Mouse (Mus musculus): ENCODE data around the gene Rp9.
A peak's percentile ranks its signal among the peaks of the same experiment; 100 is the strongest.
"Not testable (repeated sequence)": the region's sequence is repeated elsewhere in the genome, so short reads cannot be mapped to it uniquely, and the experiment has no call there.

Gene Rp9

DNA sequence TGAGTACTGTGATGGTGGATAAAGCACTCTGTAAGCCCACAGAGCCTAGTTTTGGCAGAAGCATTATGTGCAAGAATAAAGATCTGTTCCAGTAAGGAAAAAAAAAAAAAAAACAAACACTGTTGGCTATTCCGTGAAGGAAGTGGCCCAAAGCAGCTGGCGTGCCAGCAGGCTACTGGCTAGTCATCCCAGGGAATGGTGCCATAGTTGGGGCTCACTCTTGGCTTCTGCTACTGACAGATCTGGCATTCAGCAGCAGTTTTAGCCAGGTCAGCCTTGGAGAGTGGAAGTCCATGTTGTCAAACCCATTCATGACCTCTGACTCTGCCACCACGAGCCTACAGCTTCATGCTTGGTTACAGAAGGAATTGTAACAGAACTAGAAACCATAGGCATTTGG lies 7.6 kb downstream of the Rp9 start:
- peak in 1 of 2 experiments; percentile 66 for DNase-seq (ENCODE audit: low spot score in 2 of 2)

GRCm38 (mm10) chr9:22457142-22457835 lies 12.3 kb downstream of the Rp9 start:
- DNase-seq (ENCODE audit: low spot score in 2 of 2): no peak

DNA sequence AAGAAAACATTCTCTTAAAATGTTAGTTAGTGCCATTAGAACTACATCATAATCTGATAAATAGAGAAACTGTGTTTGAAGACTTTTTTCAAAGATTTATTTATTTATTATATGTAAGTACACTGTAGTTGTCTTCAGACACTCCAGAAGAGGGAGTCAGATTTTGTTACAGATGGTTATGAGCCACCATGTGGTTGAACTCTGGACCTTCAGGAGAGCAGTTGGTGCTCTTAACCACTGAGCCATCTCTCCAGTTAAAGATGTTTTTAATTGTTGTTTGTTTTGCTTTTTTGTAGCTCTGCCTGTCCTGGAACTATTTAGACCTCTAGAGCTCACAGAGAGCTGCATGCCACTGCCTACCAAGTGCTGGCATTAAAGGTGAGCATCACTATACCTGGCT lies 14.5 kb downstream of the Rp9 start:
- no peak for DNase-seq (ENCODE audit: low spot score in 2 of 2)

DNA sequence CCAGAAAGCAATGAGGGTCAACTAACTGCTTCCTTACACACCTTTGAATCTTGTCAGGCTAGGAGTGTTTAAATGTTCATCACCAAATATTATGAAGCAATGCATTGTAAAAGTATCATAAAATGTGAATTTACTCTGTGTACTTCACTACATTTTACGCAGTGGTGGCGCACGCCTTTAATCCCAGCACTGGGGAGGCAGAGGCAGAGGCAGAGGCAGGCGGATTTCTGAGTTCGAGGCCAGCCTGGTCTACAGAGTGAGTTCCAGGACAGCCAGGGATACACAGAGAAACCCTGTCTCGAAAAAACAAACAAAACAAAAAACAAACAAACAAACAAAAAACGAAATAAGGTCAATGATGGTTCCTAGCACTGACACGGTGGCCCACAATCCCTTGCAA lies 15.6 kb downstream of the Rp9 start, which contains the start of gene Gm17545:
Gene Gm17545 (plus strand): TSS at position 301 of the 400 bp plus-strand sequence.
- DNase-seq (ENCODE audit: low spot score in 2 of 2): not testable (repeated sequence)

GRCm38 (mm10) chr9:22453501-22453924 lies 16.0 kb downstream of the Rp9 start:
- DNase-seq (ENCODE audit: low spot score in 2 of 2): no peak

DNA sequence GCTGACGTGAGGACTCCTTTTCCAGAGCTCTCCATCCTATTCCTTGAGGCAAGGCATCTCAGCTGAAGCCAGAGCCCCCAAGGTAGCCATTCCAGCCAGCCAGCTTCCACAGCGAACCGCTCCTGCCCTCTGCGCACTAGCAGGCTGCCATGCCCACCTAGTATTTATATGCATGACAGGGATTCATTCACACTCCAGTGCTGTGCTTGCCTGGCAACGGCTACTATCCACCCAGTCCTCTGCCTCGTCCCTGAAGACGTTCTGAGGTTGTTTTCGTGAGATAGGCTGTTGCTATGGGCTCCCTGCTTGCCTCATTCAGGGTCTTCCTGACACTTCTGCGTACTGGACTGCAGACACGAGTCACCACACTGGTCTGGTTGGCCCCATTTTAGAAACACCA lies 16.8 kb downstream of the Rp9 start:
- DNase-seq (ENCODE audit: low spot score in 2 of 2): no peak

DNA sequence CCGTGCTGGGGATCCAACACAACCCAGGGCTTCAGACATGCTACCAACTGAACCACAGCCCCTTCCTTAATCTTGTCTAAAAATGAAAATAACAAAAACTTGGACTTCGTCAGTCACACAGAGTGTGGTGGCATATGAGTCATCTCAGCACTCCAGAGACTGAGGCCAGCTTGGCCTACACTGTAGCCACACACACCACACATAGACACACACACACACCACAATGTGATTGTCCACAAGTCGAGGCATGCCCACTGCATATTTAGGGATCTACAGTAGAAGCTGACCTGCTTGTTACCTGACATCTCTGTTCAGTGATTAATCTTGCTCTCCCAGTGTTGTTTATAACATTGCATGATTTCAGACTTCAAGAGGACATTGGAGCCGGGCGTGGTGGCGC lies 20.3 kb downstream of the Rp9 start:
- no peak for DNase-seq (ENCODE audit: low spot score in 2 of 2)

DNA sequence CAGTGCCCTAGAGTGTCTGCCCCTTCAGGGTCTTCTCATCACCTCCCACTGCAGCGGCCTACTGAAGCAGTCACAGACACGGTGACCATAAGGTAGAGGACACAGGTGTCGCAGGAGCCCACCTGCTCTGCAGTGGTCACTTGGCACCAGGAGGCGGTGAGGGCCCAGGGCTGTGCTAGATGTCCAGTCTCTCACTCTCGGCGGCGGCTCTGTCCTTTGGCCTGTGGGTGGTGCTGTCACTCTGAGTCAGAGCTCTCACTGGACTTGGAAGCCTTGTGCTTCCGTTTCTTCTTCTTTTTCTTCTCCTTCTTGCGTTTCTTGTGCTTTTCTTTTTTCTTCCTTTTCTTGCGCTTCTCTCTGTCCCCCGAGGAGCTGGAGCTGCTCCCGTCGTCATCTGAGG lies 21.1 kb downstream of the Rp9 start:
- DNase-seq (ENCODE audit: low spot score in 2 of 2): no peak

DNA sequence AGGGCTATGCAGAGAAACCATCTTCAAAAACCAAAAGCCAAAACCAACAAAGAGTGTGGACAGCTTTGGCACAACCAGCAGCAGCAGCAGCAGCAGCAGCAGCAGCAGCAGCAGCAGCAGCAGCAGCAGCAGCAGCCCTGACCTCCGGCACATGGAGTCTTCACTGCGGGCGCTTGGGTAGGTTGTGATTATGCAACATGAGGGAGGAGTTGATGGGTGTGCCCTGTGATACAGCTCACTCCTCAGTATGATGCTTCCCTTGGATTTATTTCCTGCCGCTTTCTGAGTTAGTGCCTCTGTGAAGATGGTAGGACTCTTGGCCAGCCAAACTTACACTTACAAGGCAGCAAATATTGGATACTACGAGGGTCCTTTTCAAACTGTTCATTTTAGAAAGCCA lies 22.3 kb downstream of the Rp9 start:
- DNase-seq (ENCODE audit: low spot score in 2 of 2): no peak

GRCm38 (mm10) chr9:22445123-22445522 lies 24.4 kb downstream of the Rp9 start:
- no peak for DNase-seq (ENCODE audit: low spot score in 2 of 2)

- no peak for DNase-seq (ENCODE audit: low spot score in 2 of 2)
Measured at GRCm38 (mm10) chr9:22443157-22443556, 26.4 kb downstream of the Rp9 start.

- DNase-seq (ENCODE audit: low spot score in 2 of 2): no peak
Measured at GRCm38 (mm10) chr9:22438826-22439225, 30.7 kb downstream of the Rp9 start.

DNA sequence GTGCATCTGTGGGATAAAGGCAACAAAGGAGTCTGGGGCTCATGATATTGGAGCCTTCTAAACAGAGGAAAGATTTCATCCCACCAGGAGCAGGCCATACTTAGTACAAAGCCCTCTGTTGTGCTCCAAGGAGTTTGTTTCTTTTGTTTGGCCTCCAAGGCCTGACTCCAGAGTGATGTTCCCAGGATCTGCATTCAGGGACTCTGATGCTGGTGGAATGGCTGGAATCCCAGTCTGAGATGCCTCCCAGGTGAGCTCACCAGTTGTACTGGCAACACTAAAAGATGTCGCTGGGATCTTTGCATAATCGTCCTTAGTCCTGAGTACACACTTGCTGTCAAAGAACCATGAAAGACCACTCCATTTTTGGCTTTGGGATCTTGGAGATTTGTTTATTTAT lies 35.4 kb downstream of the Rp9 start:
- DNase-seq (ENCODE audit: low spot score in 2 of 2): no peak

GRCm38 (mm10) chr9:22433221-22433620 lies 36.3 kb downstream of the Rp9 start:
- no peak for DNase-seq (ENCODE audit: low spot score in 2 of 2)

- DNase-seq (ENCODE audit: low spot score in 2 of 2): no peak
Measured at GRCm38 (mm10) chr9:22430315-22430840, 39.2 kb downstream of the Rp9 start.

DNA sequence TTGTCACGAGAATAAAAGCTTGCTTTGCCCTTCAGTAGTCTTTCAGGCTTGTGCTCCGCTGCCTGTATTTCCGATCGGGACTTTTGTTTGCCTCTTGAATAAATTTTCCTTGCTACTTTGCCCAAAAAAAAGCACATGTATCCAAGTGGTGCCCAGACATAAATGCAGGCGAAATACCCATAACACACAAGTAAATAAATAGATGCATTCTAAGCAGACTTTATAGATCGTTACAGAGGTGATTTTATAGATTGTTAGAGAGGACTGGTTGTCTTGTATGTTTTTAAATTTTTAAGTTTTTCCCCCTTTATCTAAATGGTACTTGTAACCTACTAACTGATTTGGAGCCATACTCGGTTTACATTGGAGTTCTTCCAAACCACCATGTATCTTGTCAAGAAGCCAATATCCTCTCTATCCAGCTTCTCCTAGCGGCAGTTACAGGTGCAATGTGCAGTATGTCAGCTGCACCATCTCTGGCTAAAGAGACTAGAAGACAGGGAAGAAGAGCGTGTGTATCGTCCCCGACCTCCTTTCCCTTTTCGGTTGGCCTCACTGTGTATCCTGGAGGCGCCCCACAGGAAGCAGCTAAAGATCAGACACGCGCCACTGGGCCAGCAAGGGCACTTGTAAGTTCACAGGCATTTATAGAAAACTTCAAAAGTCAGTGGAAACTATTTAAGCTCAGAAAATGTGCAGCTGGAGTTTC lies 39.9 kb downstream of the Rp9 start:
- DNase-seq (ENCODE audit: low spot score in 2 of 2): no peak

GRCm38 (mm10) chr9:22428666-22429410 lies 40.7 kb downstream of the Rp9 start:
- no peak for DNase-seq (ENCODE audit: low spot score in 2 of 2)

DNA sequence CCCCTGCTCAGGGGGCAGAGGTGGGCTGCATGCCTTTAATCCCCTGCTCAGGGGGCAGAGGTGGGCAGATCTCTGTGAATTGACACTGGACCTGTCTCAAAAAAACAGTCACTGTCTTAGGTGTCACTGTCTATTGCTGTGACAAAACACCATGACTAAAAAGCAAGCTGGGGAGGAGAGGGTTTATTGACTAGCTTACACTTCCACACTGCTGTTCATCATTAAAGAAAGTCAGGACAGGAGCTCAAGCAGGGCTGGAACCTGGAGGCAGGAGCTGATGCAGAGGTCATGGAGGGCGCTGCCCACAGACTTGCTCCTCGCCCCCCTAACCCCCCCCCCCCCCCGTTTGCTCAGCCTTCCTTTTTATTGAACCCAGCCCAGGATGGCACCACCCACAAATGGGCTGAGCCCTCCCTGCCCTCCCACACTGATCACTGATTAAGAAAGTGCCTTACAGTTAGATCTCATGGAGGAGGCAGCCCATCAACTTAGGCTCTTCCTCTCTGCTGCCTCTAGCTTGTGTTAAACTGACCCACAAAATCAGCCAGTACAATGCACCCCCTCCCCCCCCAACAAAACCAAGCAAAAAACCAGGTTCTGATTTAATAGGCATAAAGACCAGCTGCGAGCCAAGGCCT lies 41.4 kb downstream of the Rp9 start:
- DNase-seq (ENCODE audit: low spot score in 2 of 2): no peak

DNA sequence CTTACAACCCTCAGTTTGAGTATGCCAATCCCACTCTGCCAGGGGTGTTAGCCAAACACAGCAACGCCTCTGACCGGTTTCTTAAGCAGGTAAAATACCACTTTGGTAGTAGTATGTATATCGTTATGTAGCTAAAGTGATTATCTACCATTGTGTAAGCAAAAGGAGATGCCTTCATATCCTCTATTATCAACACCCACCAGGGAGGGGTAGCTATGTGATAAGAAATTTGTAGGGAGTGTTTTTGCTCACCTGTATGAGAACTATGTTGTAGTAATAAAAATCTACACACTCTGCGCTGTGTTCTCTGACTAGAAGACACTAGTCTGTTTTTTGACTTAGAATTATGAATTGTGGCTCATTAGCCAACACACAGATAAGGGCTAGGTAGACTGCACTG lies 44.8 kb downstream of the Rp9 start:
- DNase-seq (ENCODE audit: low spot score in 2 of 2): no peak

- DNase-seq (ENCODE audit: low spot score in 2 of 2): no peak
Measured at GRCm38 (mm10) chr9:22424196-22424595, 45.3 kb downstream of the Rp9 start.

- DNase-seq (ENCODE audit: low spot score in 2 of 2): no peak
Measured at GRCm38 (mm10) chr9:22423507-22423906, 46.0 kb downstream of the Rp9 start.

- DNase-seq (ENCODE audit: low spot score in 2 of 2): no peak
Measured at GRCm38 (mm10) chr9:22422559-22422958, 47.0 kb downstream of the Rp9 start.
